ENCODE assay signal across 12 mouse cellular contexts in genomic region chr7:64122131-64122715, GRCm38 (mm10). TPM values are rescaled to one million over a fixed set of nuclear protein-coding genes. Genes with fewer than 3 reads are reported as not detected.
DNase-seq lines count a peak whose midpoint lies in the region.
"Had no signal": no experiment of that assay in that cellular context is flagged by ENCODE, and none has a peak within 500 bp of the region (broad histone marks: within the 10 kb centered on the region; RNA-seq: fewer than 3 reads in every experiment).

No protein-coding gene starts in this region.

- intact Hi-C loops in left cerebral cortex, postnatal 14 days (cut with DNase I): no loop called here

- DNase-seq in right cerebral cortex, adult 18-20 months: peak; percentile 57
- no peak for DNase-seq in right cerebral cortex, postnatal 4 days
- DNase-seq in brain, adult 2 months (ENCODE audit: low read depth, low spot score): peak; percentile 82
- peak; percentile 18 to 46 for DNase-seq in left cerebral cortex, postnatal 14 days (ENCODE audit: low spot score in 2 of 2)
- peak; percentile 49 for DNase-seq in thymus, postnatal 25 days
- no peak for DNase-seq in urinary bladder, postnatal 10 days (ENCODE audit: low spot score)
- no peak for DNase-seq in gastrocnemius, postnatal 10 days
- DNase-seq in adrenal gland, postnatal 25 days: no peak
- DNase-seq: adrenal gland, postnatal 36 days; cerebellum, adult 11 months; gastrocnemius, postnatal 36 days; kidney, postnatal 25 days had no signal

RNA-seq across cellular contexts. Expression of gene Trpm1, which starts 31.4 kb away (rescaled TPM):
- total RNA-seq in left cerebral cortex, postnatal 14 days (2021): under 1 TPM; 0.40 to 0.68 TPM
- under 1 TPM; 0.38 to 0.66 TPM for total RNA-seq in gastrocnemius, postnatal 10 days (2021)
- not detected in 2 replicates for total RNA-seq in adrenal gland, postnatal 25 days (2021)
- total RNA-seq: adrenal gland, postnatal 36 days had no signal

Comparison
In these comparisons a context has a peak if more than half of its experiments do, and no peak if none do; other contexts are left out.
1. DNase-seq: peak in right cerebral cortex, adult 18-20 months (single experiment), brain, adult 2 months (single experiment), left cerebral cortex, postnatal 14 days (2 of 2) and thymus, postnatal 25 days (single experiment); none in right cerebral cortex, postnatal 4 days (single experiment), urinary bladder, postnatal 10 days (single experiment), gastrocnemius, postnatal 10 days (single experiment) and adrenal gland, postnatal 25 days (single experiment).